Mouse (Mus musculus) kidney, adult 2 months (tissue): ENCODE results near the gene Creb3l4.

Source experiments
- CTCF ChIP-seq: fragments of 200-500 bp; conservative IDR thresholded peaks from 2 replicates; pipeline ENCODE4 v1.5.1; 2011; ENCODE audit warnings: low read depth, mild to moderate bottlenecking, control low read depth, low read length, moderate library complexity, mixed read lengths; ENCODE audit not compliant: insufficient read depth, insufficient read length
- POLR2A ChIP-seq: fragments of 200-500 bp; IDR thresholded peaks from one replicate; pipeline ENCODE4 v1.6.1; 2011; ENCODE audit warnings: low read depth, low read length, control low read depth

DNA sequence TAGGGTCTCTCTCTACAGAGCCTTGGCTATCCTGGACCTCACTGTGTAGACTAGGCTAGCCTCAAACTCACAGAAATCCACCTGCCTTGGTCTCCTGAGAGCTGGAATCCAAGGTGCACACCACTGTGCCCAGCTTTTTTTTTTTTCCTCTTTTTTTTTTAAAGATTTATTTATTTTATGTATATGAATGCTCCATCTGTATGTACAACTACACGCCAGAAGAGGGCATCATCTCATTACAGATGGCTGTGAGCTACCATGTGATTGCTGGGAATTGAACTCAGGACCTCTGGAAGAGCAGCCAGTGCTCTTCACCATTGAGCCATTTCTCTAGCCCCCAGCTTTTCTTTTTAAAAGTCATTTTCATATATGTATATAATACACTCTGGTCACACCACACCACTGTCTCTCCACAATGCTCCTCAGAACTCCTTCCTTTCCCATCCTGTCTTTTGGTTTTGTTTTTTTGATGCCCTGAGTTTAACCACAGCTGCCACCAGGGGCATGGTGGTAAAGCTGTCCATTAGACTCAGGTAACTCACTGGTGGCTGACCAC, 27.4 kb downstream of the Creb3l4 start:
- TF ChIP-seq POLR2A (no peak), CTCF (0 out of 2 replicates have a peak, but pooled peaks have one; percentile 11)
